Mouse (Mus musculus) CH12.LX (cell line): ENCODE data around the gene Gm6812. TPM values are rescaled to one million over a fixed set of nuclear protein-coding genes. Genes with fewer than 3 reads are reported as not detected.
"Not testable (repeated sequence)": the region's sequence is repeated elsewhere in the genome, so short reads cannot be mapped to it uniquely, and the experiment has no call there.

Experiments used
- DNase-seq: peaks from one replicate; pipeline ENCODE4 v3.0.0-alpha.2; 2013; ENCODE audit errors: extremely low read depth
- H3K27ac ChIP-seq: 2 replicates; pipeline ENCODE4 v1.5.1; 2012; ENCODE audit warnings: low read depth, mild to moderate bottlenecking, control low read depth, moderate library complexity; ENCODE audit not compliant: insufficient read depth
- H3K27me3 ChIP-seq: replicated peaks from 2 replicates; pipeline ENCODE3; 2012; ENCODE audit warnings: inconsistent platforms
- H3K36me3 ChIP-seq, 2 experiments: replicated peaks in 1 of 2; 2 replicates each; pipeline versions ENCODE3 to v1.6.1; 2012; ENCODE audit warnings: inconsistent platforms in 1 of 2, low read length in 1 of 2, mild to moderate bottlenecking in 1 of 2, mixed read lengths in 1 of 2, moderate library complexity in 1 of 2; ENCODE audit not compliant: control insufficient read depth in 1 of 2, insufficient read depth in 1 of 2
- H3K4me1 ChIP-seq, 2 experiments: 2 replicates each; pipeline ENCODE4 v1.6.1; 2012; ENCODE audit warnings: inconsistent platforms in 1 of 2, moderate library complexity in 1 of 2; ENCODE audit not compliant: insufficient read depth in 2 of 2, control insufficient read depth in 1 of 2
- H3K4me2 ChIP-seq: 2 replicates; pipeline ENCODE4 v1.6.1; 2012; ENCODE audit warnings: low read depth, mild to moderate bottlenecking, control low read depth; ENCODE audit not compliant: poor library complexity, insufficient read depth, severe bottlenecking
- H3K4me3 ChIP-seq, 3 experiments: fragments of 150-350 bp in 1 of 3; sonication (generic) in 1 of 3; replicated peaks in 1 of 3; 2 replicates each; pipeline versions ENCODE3 to v1.5.1; 2011 to 2012; ENCODE audit warnings: low read depth in 2 of 3, low read length in 2 of 3, mild to moderate bottlenecking in 2 of 3, moderate library complexity in 2 of 3, control low read depth in 1 of 3, improper control_type of control experiment in 1 of 3, inconsistent platforms in 1 of 3, mixed read lengths in 1 of 3; ENCODE audit not compliant: poor library complexity in 1 of 3
- H3K79me2 ChIP-seq: replicated peaks from 2 replicates; pipeline ENCODE4 v1.6.1; 2012; ENCODE audit warnings: mild to moderate bottlenecking, moderate library complexity; ENCODE audit not compliant: control insufficient read depth, poor library complexity, insufficient read depth, severe bottlenecking; ENCODE audit errors: extremely low read depth
- H3K9ac ChIP-seq: 2 replicates; pipeline ENCODE4 v1.6.1; 2012; ENCODE audit warnings: low read depth, mild to moderate bottlenecking, control low read depth, moderate library complexity; ENCODE audit not compliant: insufficient read depth
- H3K9me3 ChIP-seq: replicated peaks from 2 replicates; pipeline ENCODE3; 2012; ENCODE audit warnings: low read length, inconsistent platforms, mixed read lengths
- ETS1 ChIP-seq: conservative IDR thresholded peaks from 2 replicates; pipeline ENCODE4 v1.6.1; 2012; ENCODE audit warnings: low read depth, mild to moderate bottlenecking, inconsistent platforms, low read length, improper control_type of control experiment, moderate library complexity
- HCFC1 ChIP-seq: IDR thresholded peaks from 2 replicates; pipeline ENCODE4 v1.6.1; 2012; ENCODE audit warnings: low read depth, mild to moderate bottlenecking, inconsistent platforms, low read length, improper control_type of control experiment
- JUN ChIP-seq: IDR thresholded peaks from 2 replicates; pipeline ENCODE4 v1.6.1; 2011; ENCODE audit warnings: low read depth, mild to moderate bottlenecking, low read length, improper control_type of control experiment, moderate library complexity; ENCODE audit not compliant: insufficient read depth
- MXI1 ChIP-seq: IDR thresholded peaks from 2 replicates; pipeline ENCODE4 v1.6.1; 2011; ENCODE audit warnings: mild to moderate bottlenecking, low read depth, low read length, improper control_type of control experiment
- TCF12 ChIP-seq: IDR thresholded peaks from 2 replicates; pipeline ENCODE4 v1.6.1; 2014; ENCODE audit warnings: low read depth, mild to moderate bottlenecking, inconsistent platforms, low read length, improper control_type of control experiment
- dilution Hi-C: fragments of 300-500 bp; cut with MboI; formaldehyde crosslinking; loops from 2 replicates; pipeline ENCODE4 v1.14.3; 2020; ENCODE audit warnings: low sequenced_read_pairs; ENCODE audit not compliant: extremely low pct_unique_long_range_greater_than_20kb, extremely low pct_ligation_motif_present
- in situ Hi-C: fragments of 300-500 bp; cut with MboI; formaldehyde crosslinking; loops from 3 replicates; pipeline ENCODE4 v1.14.3; 2019; ENCODE audit warnings: low sequenced_read_pairs, low pct_ligation_motif_present, low pct_unique_long_range_greater_than_20kb, mixed read lengths
- polyA plus RNA-seq: library from polyadenylated mRNA; unstranded; fragments of >175 nt; gene quantifications from 2 replicates; pipeline ENCODE4 v1.2.1, GENCODE M21; 2012; ENCODE audit warnings: low read depth; ENCODE audit not compliant: insufficient read length
- total RNA-seq, 2 experiments: library from RNA; depleted of rRNA; stranded (reverse); fragments of 300-350 nt in 1 of 2; fragments of >200 nt in 1 of 2; gene quantifications; 2 replicates each; pipeline ENCODE4 v1.2.3; 2012 to 2014

Gene Gm6812
- total RNA-seq (2012; rRNA removed) (not detected in 2 replicates), total RNA-seq (2014; rRNA removed) (not detected in 2 replicates), polyA plus RNA-seq (not detected in 2 replicates)

- H3K9ac ChIP-seq, dilution Hi-C loops, H3K79me2 ChIP-seq, in situ Hi-C loops, H3K27ac ChIP-seq, H3K36me3 ChIP-seq, DNase-seq, H3K4me3 ChIP-seq, H3K4me2 ChIP-seq, H3K9me3 ChIP-seq, H3K27me3 ChIP-seq, H3K4me1 ChIP-seq: not testable (repeated sequence)
These were observed at the start of gene Gm6812 for GRCm38 (mm10) chrX:68892953-68893352. TSS of gene Gm6812 (minus strand) at chrX:68893053.

GRCm38 (mm10) chrX:68865145-68865544 lies 27.7 kb downstream of the Gm6812 start:
- dilution Hi-C loops = no loop called here
- Histone ChIP-seq H3K4me1 (no peaks in the 10 kb centered on the region), H3K4me2 (no peak overlapping the region)
- no peak for TF ChIP-seq JUN
- TF ChIP-seq HCFC1 = no peak
- no peak for TF ChIP-seq TCF12
- TF ChIP-seq MXI1 = no peak
- no peak for TF ChIP-seq ETS1
- TF ChIP-seq, all 38 proteins: peak for 0
- no peak overlapping the region for H3K4me3 ChIP-seq
- H3K27me3 ChIP-seq = no peaks in the 10 kb centered on the region
- H3K9me3 ChIP-seq = no peaks in the 10 kb centered on the region
- DNase-seq = no peak
- no peaks in the 10 kb centered on the region for H3K36me3 ChIP-seq
- H3K27ac ChIP-seq = no peak overlapping the region
- H3K79me2 ChIP-seq = no peaks in the 10 kb centered on the region
- H3K9ac ChIP-seq = no peak overlapping the region
- in situ Hi-C loops = no loop called here

Other genes starting within 250 kb of the Gm6812 start
- gene Fmr1, start 214.5 kb downstream of the Gm6812 start, total RNA-seq (2012; rRNA removed) = 15.9 and 25.2 TPM in 2 replicates
- 54.4 and 68.9 TPM in 2 replicates for gene Fmr1, start 214.5 kb downstream of the Gm6812 start, total RNA-seq (2014; rRNA removed)
- gene Fmr1, start 214.5 kb downstream of the Gm6812 start, polyA plus RNA-seq = 40.5 and 45.3 TPM in 2 replicates
- not detected in 2 replicates for gene Fmr1nb, start 131.2 kb downstream of the Gm6812 start, total RNA-seq (2012; rRNA removed)
- gene Fmr1nb, start 131.2 kb downstream of the Gm6812 start, total RNA-seq (2014; rRNA removed) = not detected in 2 replicates
- not detected in 2 replicates for gene Fmr1nb, start 131.2 kb downstream of the Gm6812 start, polyA plus RNA-seq
- 0.55 and 0.59 TPM in 2 replicates for gene Gm14698, start 72.0 kb downstream of the Gm6812 start, total RNA-seq (2012; rRNA removed)
- 5.6 and 6.5 TPM in 2 replicates for gene Gm14698, start 72.0 kb downstream of the Gm6812 start, total RNA-seq (2014; rRNA removed)
- 8.1 and 13.9 TPM in 2 replicates for gene Gm14698, start 72.0 kb downstream of the Gm6812 start, polyA plus RNA-seq